Mouse (Mus musculus) neural tube, embryonic 11.5 days (tissue): ENCODE measurements around the gene Ttc28. TPM values are rescaled to one million over a fixed set of nuclear protein-coding genes. Genes with fewer than 3 reads are reported as not detected.

Source experiments
- ATAC-seq: fragments of 200-750 bp; cut with Nextera tagmentation; 2 replicates; pipeline ENCODE4 v1.8.0; 2017; ENCODE audit warnings: moderate number of reproducible peaks, mild to moderate bottlenecking, moderate TSS enrichment, moderate library complexity; ENCODE audit not compliant: insufficient read depth, low FRiP score, low TSS enrichment
- DNase-seq: peaks from one replicate; pipeline ENCODE4 v3.0.0-alpha.2; 2015; ENCODE audit warnings: low spot score
- H3K27ac ChIP-seq: fragments of 300-500 bp; sonication (generic); 2 replicates; pipeline ENCODE4 v1.5.1; 2014; ENCODE audit warnings: low read depth, mild to moderate bottlenecking, low read length
- H3K27me3 ChIP-seq: fragments of 300-500 bp; sonication (generic); 2 replicates; pipeline ENCODE4 v1.6.1; 2014; ENCODE audit warnings: mild to moderate bottlenecking, low read length, mixed read lengths; ENCODE audit not compliant: control insufficient read depth, insufficient read depth
- H3K36me3 ChIP-seq: fragments of 300-500 bp; sonication (generic); 2 replicates; pipeline ENCODE4 v1.6.1; 2014; ENCODE audit warnings: mild to moderate bottlenecking, low read length, moderate library complexity, mixed read lengths; ENCODE audit not compliant: control insufficient read depth, insufficient read depth
- H3K4me1 ChIP-seq: fragments of 300-500 bp; sonication (generic); 2 replicates; pipeline ENCODE4 v1.6.1; 2014; ENCODE audit warnings: low read length, mixed read lengths; ENCODE audit not compliant: control insufficient read depth, insufficient read depth
- H3K4me2 ChIP-seq: fragments of 300-500 bp; sonication (generic); 2 replicates; pipeline ENCODE4 v1.6.1; 2014; ENCODE audit warnings: low read depth, mild to moderate bottlenecking, moderate library complexity
- H3K4me3 ChIP-seq: fragments of 300-500 bp; sonication (generic); 2 replicates; pipeline ENCODE4 v1.5.1; 2014; ENCODE audit warnings: low read depth, low read length
- H3K9ac ChIP-seq: fragments of 300-500 bp; sonication (generic); 2 replicates; pipeline ENCODE4 v1.6.1; 2014; ENCODE audit warnings: mild to moderate bottlenecking, low read length
- H3K9me3 ChIP-seq: fragments of 300-500 bp; sonication (generic); 2 replicates; pipeline ENCODE4 v1.6.1; 2016; ENCODE audit warnings: low read length; ENCODE audit not compliant: control insufficient read depth
- WGBS: fragments of 180-500 bp; shearing (Covaris S2); extraction: QIAGEN DNeasy Blood & Tissue Kit; methylation state at CpG from one replicate; pipeline ENCODE4 v1.1.7; 2014; 5-methylcytosine and 5-hydroxymethylcytosine counted together
- polyA plus RNA-seq: library from polyadenylated mRNA; unstranded; fragments of >200 nt; fragmentation: Nextera tagmentation; extraction: Ambion mirVana; gene quantifications from 2 replicates; pipeline ENCODE4 v1.2.1, GENCODE M21; 2014

Gene Ttc28
- polyA plus RNA-seq, 1 experiment from 2014 or later, result 16.1 TPM

DNA sequence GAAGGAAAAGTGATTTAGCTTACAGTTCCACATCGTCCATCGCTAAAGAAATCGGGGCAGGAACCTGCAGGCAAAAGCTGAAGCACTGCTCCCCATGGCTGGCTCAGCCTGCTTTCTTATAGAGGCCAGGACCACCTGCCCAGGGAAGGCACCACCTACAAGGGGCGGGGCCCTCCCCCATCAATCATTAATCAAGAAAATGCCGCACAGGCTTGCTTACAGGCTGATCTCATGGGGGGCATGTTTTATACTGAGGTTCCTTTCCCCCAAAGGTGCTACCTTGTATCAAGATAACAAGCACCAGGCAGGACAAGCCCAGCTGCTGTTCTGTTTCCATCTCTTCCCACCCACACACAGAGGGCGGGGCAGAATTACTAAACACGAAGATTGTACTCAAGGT lies 419.1 kb downstream of the Ttc28 start:
- no peaks in the 10 kb centered on the region; the same call in 1 of the 2 replicates for H3K4me1 ChIP-seq
- H3K27me3 ChIP-seq, result no peaks in the 10 kb centered on the region
- H3K4me3 ChIP-seq, result no peak overlapping the region
- H3K9ac ChIP-seq, result no peak overlapping the region
- no peak for DNase-seq
- H3K4me2 ChIP-seq, result no peak overlapping the region
- H3K27ac ChIP-seq, result no peak overlapping the region
- ATAC-seq, result no peak
- H3K9me3 ChIP-seq, result no peaks in the 10 kb centered on the region
- WGBS, result 54% methylated on average over 7 of the region's 7 CpGs
- H3K36me3 ChIP-seq, result no peaks in the 10 kb centered on the region

- H3K9ac ChIP-seq, result no peak overlapping the region
- DNase-seq (no peak), ATAC-seq (no peak)
- H3K36me3 ChIP-seq, result no peaks in the 10 kb centered on the region
- no peaks in the 10 kb centered on the region for H3K9me3 ChIP-seq
- no peak overlapping the region for H3K4me3 ChIP-seq
- no peak overlapping the region for H3K27ac ChIP-seq
- no peak overlapping the region for H3K4me2 ChIP-seq
- no peaks in the 10 kb centered on the region; the same call in 1 of the 2 replicates for H3K4me1 ChIP-seq
- no peaks in the 10 kb centered on the region for H3K27me3 ChIP-seq
- 59% methylated on average over 8 of the region's 8 CpGs for WGBS
Measured at GRCm38 (mm10) chr5:111300776-111301175, 421.2 kb downstream of the Ttc28 start.

GRCm38 (mm10) chr5:111301736-111302135 lies 422.1 kb downstream of the Ttc28 start:
- H3K4me1 ChIP-seq, result no peaks in the 10 kb centered on the region; the same call in 1 of the 2 replicates
- no peak overlapping the region for H3K4me3 ChIP-seq
- H3K27me3 ChIP-seq, result no peaks in the 10 kb centered on the region
- no peaks in the 10 kb centered on the region for H3K36me3 ChIP-seq
- ATAC-seq (no peak), DNase-seq (no peak)
- H3K4me2 ChIP-seq, result no peak overlapping the region
- no peaks in the 10 kb centered on the region for H3K9me3 ChIP-seq
- H3K27ac ChIP-seq, result no peak overlapping the region
- 86% methylated on average over 7 of the region's 7 CpGs for WGBS
- H3K9ac ChIP-seq, result no peak overlapping the region

DNA sequence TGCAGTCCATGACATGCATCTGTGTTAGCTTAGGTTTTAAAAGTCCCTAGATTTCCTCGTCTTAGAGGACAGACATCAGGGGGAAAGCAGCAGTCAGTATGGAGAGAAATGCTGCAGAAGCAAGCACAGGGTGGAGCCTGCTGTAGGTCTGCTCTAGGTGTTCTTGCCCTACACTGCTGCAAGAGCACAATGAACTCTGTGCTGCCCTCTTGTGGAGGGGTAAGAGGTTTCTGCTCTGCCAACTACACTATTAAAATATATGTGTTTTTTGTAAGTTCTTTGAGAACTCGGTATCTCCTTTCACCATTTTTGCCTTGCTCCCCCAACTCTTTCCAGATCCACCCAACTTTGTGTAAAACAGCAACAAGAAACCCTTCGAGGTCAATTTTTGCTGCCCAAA lies 425.1 kb downstream of the Ttc28 start:
- no peak overlapping the region for H3K9ac ChIP-seq
- no peak for DNase-seq
- H3K27me3 ChIP-seq, result no peaks in the 10 kb centered on the region
- no peak for ATAC-seq
- 89% methylated on average over 3 of the region's 3 CpGs for WGBS
- H3K4me1 ChIP-seq, result no peaks in the 10 kb centered on the region; the same call in 1 of the 2 replicates
- no peak overlapping the region for H3K4me2 ChIP-seq
- no peaks in the 10 kb centered on the region for H3K9me3 ChIP-seq
- H3K27ac ChIP-seq, result no peak overlapping the region
- H3K4me3 ChIP-seq, result no peak overlapping the region
- H3K36me3 ChIP-seq, result no peaks in the 10 kb centered on the region

DNA sequence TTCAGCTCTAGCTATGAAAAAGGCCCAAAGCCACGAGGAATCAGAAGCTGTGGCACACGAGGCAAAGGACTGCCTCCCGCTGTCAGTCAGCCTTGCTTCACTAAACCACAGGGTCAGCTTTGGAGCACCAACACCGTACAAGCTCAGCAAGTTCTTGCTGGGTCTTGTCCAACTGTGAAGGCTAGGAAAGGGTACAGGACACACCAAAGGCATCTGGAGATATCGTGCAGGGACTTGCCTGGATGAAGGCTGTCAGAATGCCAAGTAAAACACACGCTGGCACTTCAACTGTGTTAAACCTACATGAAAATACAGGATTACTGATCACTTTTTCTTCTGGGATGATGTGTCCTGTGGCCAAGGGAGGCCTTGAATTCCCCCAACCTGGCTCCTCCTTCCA lies 430.6 kb downstream of the Ttc28 start:
- Histone ChIP-seq H3K36me3 (no peaks in the 10 kb centered on the region), H3K4me2 (no peak overlapping the region), H3K27ac (no peak overlapping the region), H3K9me3 (no peaks in the 10 kb centered on the region), H3K4me1 (no peaks in the 10 kb centered on the region), H3K27me3 (no peaks in the 10 kb centered on the region), H3K4me3 (no peak overlapping the region), H3K9ac (no peak overlapping the region)
- 81% methylated on average over 6 of the region's 6 CpGs for WGBS
- DNase-seq, result no peak
- ATAC-seq, result no peak

GRCm38 (mm10) chr5:111313833-111314232 lies 434.2 kb downstream of the Ttc28 start:
- Histone ChIP-seq H3K27ac (no peak overlapping the region), H3K9me3 (no peaks in the 10 kb centered on the region), H3K9ac (no peak overlapping the region), H3K4me1 (no peaks in the 10 kb centered on the region), H3K36me3 (no peaks in the 10 kb centered on the region), H3K4me3 (no peak overlapping the region), H3K4me2 (no peak overlapping the region), H3K27me3 (no peaks in the 10 kb centered on the region)
- WGBS, result 94% methylated on average over 9 of the region's 9 CpGs
- ATAC-seq (no peak), DNase-seq (no peak)

DNA sequence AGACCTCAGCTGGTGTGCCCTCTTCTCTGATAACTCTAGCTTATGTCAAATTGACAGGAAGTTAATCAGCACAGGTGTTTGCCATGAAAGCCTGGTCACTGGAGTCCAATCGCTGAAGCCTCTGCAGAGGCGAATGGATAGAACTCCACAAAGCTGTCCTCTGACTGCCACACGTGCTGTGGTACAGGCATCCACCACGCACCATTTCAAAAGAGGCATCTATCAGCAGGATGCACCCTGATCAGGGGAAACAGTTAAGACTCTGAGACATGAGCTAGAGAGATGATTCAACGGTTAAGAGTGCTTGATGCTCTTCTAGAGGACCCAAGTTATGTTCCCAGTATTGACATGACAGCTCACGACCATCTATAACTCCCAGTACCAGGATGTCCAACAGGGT lies 435.5 kb downstream of the Ttc28 start:
- Histone ChIP-seq H3K9me3 (no peaks in the 10 kb centered on the region), H3K4me3 (no peak overlapping the region)

DNA sequence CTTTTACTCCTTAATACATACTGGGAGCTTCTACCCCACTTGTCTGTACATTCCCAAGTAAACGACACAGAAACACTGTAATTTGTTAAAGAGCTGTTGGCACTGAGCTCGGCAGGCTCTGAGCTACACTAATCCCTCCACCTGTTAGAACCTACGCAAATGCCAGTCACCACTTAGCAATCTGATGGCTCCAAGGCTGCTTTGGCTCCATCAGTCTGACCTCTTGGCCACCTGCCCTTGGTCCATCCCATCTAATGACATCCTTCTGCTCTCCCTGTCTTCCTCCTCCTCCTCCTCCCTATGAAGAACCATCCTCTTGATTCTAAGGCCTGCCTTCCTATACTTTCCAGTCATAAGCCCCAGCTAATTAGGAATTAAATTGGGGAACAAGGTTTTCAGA lies 437.9 kb downstream of the Ttc28 start:
- 84% methylated on average over 3 of the region's 3 CpGs for WGBS
- Histone ChIP-seq H3K9ac (no peak overlapping the region), H3K9me3 (no peaks in the 10 kb centered on the region), H3K4me2 (no peak overlapping the region), H3K4me3 (no peak overlapping the region), H3K4me1 (no peaks in the 10 kb centered on the region), H3K36me3 (no peaks in the 10 kb centered on the region), H3K27ac (no peak overlapping the region), H3K27me3 (no peaks in the 10 kb centered on the region)
- DNase-seq, result no peak
- ATAC-seq, result no peak

More for the DNA sequence above, 435.5 kb downstream of the Ttc28 start:
- ATAC-seq (no peak), DNase-seq (no peak)
- WGBS, result 89% methylated on average over 6 of the region's 6 CpGs
- Histone ChIP-seq H3K27ac (no peak overlapping the region), H3K9ac (no peak overlapping the region), H3K4me2 (no peak overlapping the region), H3K4me1 (no peaks in the 10 kb centered on the region), H3K27me3 (no peaks in the 10 kb centered on the region), H3K36me3 (no peaks in the 10 kb centered on the region)

DNA sequence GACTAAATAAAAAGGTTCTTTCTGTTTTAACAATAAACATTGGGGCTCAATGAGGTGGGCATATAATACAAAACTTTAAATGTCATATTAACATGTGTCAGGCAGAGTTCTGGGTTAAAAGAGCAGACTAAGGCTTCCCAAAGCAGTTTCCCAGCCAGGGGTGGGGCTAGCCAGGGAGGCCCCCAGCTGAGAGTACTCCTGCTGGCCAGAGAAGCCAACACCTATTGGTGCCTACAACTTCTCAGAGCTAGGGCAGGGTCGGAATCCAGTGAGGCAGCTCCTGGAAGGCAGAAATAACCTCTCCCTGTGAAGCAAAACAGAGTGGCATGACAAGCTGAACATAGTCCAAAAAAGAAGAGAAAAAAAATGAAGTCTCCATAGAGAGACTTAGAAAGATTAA lies 439.3 kb downstream of the Ttc28 start:
- no peak overlapping the region for H3K27ac ChIP-seq
- H3K4me2 ChIP-seq, result no peak overlapping the region
- DNase-seq, result no peak
- ATAC-seq, result no peak
- H3K27me3 ChIP-seq, result no peaks in the 10 kb centered on the region
- H3K4me1 ChIP-seq, result no peaks in the 10 kb centered on the region
- H3K4me3 ChIP-seq, result no peak overlapping the region
- no peaks in the 10 kb centered on the region for H3K36me3 ChIP-seq
- H3K9ac ChIP-seq, result no peak overlapping the region
- WGBS, result 45% methylated on average over 1 of the region's 1 CpGs
- no peaks in the 10 kb centered on the region for H3K9me3 ChIP-seq
